Mouse (Mus musculus) ES-E14 (cell line): ENCODE measurements at regions not wholly inside any gene's neighbourhood (a gene's known extent, or its start where the extent isn't known, plus 50 kb on each side); places are given as distances from the start of the nearest gene placed in this dataset.

Experiments
- HCFC1 ChIP-seq: IDR thresholded peaks from 2 replicates; pipeline ENCODE4 v1.6.1; 2012; ENCODE audit warnings: low read length, inconsistent platforms, borderline replicate concordance; ENCODE audit not compliant: insufficient read depth
- MAFK ChIP-seq: IDR thresholded peaks from 2 replicates; pipeline ENCODE4 v1.6.1; 2014; ENCODE audit warnings: mild to moderate bottlenecking, low read depth, low read length, inconsistent platforms; ENCODE audit not compliant: insufficient read depth
- ZNF384 ChIP-seq: IDR thresholded peaks from 2 replicates; pipeline ENCODE4 v1.6.1; 2012; ENCODE audit warnings: low read depth, low read length, inconsistent platforms

GRCm38 (mm10) chr7:136026451-136026850 lies 310.3 kb upstream of the Mki67 start:
- TF ChIP-seq MAFK (no peak), HCFC1 (no peak), ZNF384 (no peak)
